Mouse (Mus musculus): ENCODE data around the gene Cdh4. TPM values are rescaled to one million over a fixed set of nuclear protein-coding genes. Genes with fewer than 3 reads are reported as not detected.

Gene Cdh4
- polyA plus RNA-seq, 1 experiment from 2014 or later = 26.1 TPM

DNA sequence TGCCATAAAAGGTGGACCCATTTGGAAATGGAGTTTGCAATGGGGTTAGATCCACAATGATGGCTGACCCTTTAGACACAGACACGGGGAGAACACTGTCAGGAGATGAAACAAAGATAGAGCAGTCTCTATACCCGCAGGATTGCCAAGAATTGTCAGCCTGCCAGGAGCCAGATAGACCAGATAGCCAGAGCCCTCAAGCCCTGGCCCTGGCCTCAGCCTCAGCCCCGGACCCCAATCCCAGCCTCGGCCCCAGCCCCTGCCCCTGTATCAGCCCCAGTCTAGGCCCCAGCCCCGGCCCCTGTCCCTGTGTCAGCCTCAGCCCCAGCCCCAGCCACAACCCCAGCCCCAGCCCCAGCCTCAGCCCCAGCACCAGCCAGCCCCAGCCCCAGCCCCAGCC lies 345.6 kb downstream of the Cdh4 start:
- no peak overlapping the region for H3K4me3 ChIP-seq
- peaks cover 26% of the 10 kb centered on the region for H3K4me1 ChIP-seq
- H3K9ac ChIP-seq = no peak overlapping the region
- peak; percentile 44; the same call in 1 of the 2 replicates for ATAC-seq (ENCODE audit: low FRiP score)
- no peaks in the 10 kb centered on the region for H3K9me3 ChIP-seq (replicated peaks)
- H3K27me3 ChIP-seq = peaks cover 4% of the 10 kb centered on the region; the same call in 1 of the 2 replicates
- H3K4me2 ChIP-seq (replicated peaks) = no peak overlapping the region
- H3K27ac ChIP-seq = peak overlapping the region; percentile 36
- 37% methylated on average over 4 of the region's 5 CpGs for WGBS
- no peaks in the 10 kb centered on the region for H3K36me3 ChIP-seq

DNA sequence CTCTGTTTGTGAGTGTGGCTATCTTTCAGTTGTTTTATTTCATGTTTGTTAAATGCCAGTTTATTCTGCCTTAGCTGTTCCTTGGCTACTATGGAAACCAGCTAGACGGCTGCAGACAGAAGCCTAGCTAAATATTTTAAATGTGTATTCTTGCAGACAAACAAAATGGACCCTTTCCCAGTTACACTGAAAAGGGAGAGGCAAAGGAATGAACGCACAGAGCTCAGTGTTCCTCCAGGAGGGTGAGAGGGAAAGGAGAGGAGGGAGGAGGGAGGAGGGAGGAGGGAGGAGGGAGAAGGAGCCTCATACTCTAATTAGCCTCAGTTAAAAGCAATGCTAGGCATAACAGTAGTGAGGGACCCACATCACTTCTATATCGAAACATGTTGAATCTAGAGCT lies 348.5 kb downstream of the Cdh4 start:
- Histone ChIP-seq H3K36me3 (no peaks in the 10 kb centered on the region), H3K4me1 (peaks cover 37% of the 10 kb centered on the region), H3K4me3 (no peak overlapping the region), H3K27ac (no peak overlapping the region), H3K4me2 (replicated peaks) (no peak overlapping the region), H3K9me3 (replicated peaks) (no peaks in the 10 kb centered on the region), H3K9ac (no peak overlapping the region), H3K27me3 (peaks cover 4% of the 10 kb centered on the region; the same call in 1 of the 2 replicates)
- no peak for ATAC-seq (ENCODE audit: low FRiP score)
- 62% methylated on average over 3 of the region's 3 CpGs for WGBS

DNA sequence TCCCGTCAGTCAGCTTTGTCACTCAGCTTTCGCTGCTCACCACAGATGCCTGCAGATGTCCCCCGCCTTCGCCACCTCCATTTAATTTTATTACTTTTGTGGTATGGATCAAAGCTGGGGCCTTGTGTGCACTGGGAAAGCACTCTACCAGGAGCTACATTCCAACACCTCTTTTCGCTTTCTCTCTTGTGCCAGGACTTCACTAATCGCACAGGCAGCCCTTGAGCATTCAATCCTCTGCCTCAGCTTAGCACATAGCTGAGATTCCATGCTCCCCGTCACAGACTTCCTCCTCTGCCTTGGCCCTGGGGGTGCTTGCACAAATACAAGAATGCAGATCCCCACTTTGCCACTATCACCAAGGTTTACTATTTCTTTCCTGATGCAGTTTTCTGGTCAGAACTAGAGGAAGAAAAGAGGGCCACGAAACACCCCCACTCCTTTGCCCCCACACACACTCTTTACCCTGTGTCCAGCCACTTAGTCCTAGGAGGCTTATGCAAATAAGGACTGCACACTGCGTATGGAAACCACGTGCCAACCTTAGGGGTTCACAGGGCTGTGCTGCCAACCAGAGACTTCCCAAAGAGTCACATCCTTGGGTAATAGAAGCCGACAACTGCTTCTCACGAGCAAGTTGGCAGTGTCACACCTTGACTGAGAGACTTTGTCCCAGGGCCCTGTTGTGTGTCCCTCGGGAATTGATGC lies 350.3 kb downstream of the Cdh4 start:
- Histone ChIP-seq H3K27ac (no peak overlapping the region), H3K4me2 (replicated peaks) (no peak overlapping the region), H3K4me3 (no peak overlapping the region), H3K9ac (no peak overlapping the region), H3K36me3 (no peaks in the 10 kb centered on the region), H3K27me3 (peaks cover 4% of the 10 kb centered on the region; the same call in 1 of the 2 replicates), H3K4me1 (peaks cover 26% of the 10 kb centered on the region), H3K9me3 (replicated peaks) (no peaks in the 10 kb centered on the region)
- WGBS = 56% methylated on average over 13 of the region's 13 CpGs
- no peak for ATAC-seq (ENCODE audit: low FRiP score)

DNA sequence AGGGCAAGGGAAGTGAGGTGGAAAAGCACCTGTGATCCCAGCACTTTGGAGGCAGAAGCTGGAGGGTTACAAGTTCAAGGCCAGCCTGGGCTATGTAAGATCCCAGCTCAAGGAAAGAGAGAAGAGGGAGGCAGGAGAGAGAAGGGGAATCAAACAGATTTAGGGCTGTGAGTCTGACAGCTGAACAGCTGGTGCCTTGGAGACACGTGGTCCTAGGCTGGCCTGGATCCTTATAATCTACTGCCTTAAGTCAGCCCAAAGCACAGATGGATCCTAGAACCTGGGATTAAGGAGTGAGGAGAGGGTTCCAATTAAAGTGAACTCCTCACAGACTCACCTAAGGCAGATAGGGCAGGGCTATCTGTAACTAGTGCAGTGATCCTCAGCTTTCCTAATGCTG lies 352.1 kb downstream of the Cdh4 start:
- no peak overlapping the region for H3K9ac ChIP-seq
- H3K27ac ChIP-seq = no peak overlapping the region
- 73% methylated on average over 1 of the region's 1 CpGs for WGBS
- H3K4me3 ChIP-seq = no peak overlapping the region
- H3K4me2 ChIP-seq (replicated peaks) = no peak overlapping the region
- no peaks in the 10 kb centered on the region for H3K36me3 ChIP-seq
- H3K27me3 ChIP-seq = peaks cover 10% of the 10 kb centered on the region
- no peak for ATAC-seq (ENCODE audit: low FRiP score)
- H3K4me1 ChIP-seq = peaks cover 18% of the 10 kb centered on the region
- no peaks in the 10 kb centered on the region for H3K9me3 ChIP-seq (replicated peaks)

DNA sequence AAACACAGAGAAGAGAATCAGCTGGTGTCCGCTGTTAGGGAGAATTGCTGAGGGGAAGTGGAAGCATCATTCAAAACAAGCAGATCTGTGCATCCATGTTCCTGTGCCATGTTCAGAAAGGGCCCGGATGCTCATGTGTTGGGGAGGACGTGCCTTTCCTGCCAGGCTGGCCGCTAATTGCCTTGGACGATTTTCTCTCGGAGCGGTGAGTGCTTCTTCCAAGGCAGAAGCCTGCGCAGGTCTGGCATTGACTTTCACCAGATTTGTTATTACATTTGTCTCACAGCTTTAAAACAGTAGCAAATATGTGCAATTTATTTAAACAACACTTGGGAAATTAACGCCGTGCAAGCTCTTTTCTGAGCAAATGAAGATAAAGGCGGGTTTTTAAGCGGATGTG lies 353.2 kb downstream of the Cdh4 start:
- WGBS = 88% methylated on average over 12 of the region's 12 CpGs
- H3K4me1 ChIP-seq = peaks cover 18% of the 10 kb centered on the region
- H3K36me3 ChIP-seq = no peaks in the 10 kb centered on the region
- no peak overlapping the region for H3K27ac ChIP-seq
- H3K4me2 ChIP-seq (replicated peaks) = no peak overlapping the region
- no peak overlapping the region for H3K9ac ChIP-seq
- ATAC-seq (ENCODE audit: low FRiP score) = no peak
- no peaks in the 10 kb centered on the region for H3K9me3 ChIP-seq (replicated peaks)
- no peak overlapping the region for H3K4me3 ChIP-seq
- peaks cover 5% of the 10 kb centered on the region for H3K27me3 ChIP-seq

DNA sequence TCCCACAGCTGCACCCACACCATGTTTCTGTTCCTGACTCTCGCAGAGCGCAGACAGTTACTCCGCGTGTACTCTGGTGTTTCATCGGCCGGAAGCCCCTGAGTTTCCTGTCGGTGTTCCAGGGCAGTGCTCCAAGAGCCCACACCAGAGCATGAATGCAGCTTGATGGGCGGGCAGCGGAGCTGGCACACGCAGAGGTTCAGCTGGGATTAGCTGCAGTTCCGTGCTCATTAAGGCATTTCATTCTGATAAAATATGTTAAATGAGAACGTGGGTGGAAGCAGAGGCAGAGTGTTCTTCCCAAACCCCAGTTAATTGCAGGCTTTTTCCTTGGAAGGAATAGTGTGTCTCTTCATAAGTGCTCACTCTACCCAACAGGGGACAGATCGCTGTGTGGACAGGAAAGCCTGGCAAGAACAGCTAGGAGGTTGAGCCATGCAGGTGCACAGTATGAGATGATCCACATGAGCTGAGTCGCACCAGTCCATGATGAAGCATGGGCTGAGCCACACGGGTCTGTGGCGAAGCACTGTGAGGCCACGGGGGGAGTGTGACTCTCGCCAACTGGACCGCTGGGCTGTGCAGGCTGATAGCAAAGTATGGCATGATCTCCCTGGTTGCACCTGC lies 357.8 kb downstream of the Cdh4 start:
- no peak overlapping the region for H3K4me2 ChIP-seq (replicated peaks)
- no peak for ATAC-seq (ENCODE audit: low FRiP score)
- H3K27me3 ChIP-seq = peaks cover 5% of the 10 kb centered on the region
- no peak overlapping the region for H3K4me3 ChIP-seq
- no peak overlapping the region for H3K9ac ChIP-seq
- H3K4me1 ChIP-seq = peaks cover 10% of the 10 kb centered on the region; the same call in 1 of the 2 replicates
- no peaks in the 10 kb centered on the region for H3K9me3 ChIP-seq (replicated peaks)
- no peak overlapping the region for H3K27ac ChIP-seq
- H3K36me3 ChIP-seq = no peaks in the 10 kb centered on the region
- WGBS = 88% methylated on average over 19 of the region's 19 CpGs

DNA sequence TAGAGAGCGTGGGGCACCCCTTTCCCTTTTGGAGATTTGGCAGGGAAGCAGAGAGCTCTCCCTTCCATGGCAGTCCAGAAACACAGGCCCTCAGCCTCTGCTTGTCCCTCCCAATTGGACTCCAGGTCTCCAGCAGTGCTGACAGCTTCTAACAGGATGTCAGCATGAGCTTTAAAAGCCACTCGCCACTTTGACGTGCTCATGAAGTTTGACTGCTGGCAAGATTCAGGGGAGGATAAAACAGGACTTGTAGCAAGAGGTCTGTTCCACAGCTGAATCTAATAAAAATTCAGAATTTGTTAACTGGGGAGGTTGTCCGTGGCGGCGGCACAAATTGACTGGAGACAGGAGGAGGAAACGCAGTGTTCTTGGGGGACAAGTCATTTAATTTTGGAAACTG lies 358.8 kb downstream of the Cdh4 start:
- Histone ChIP-seq H3K27ac (no peak overlapping the region), H3K4me1 (peaks cover 10% of the 10 kb centered on the region; the same call in 1 of the 2 replicates), H3K36me3 (no peaks in the 10 kb centered on the region), H3K9me3 (replicated peaks) (no peaks in the 10 kb centered on the region), H3K9ac (no peak overlapping the region), H3K4me3 (no peak overlapping the region), H3K4me2 (replicated peaks) (no peak overlapping the region), H3K27me3 (peaks cover 5% of the 10 kb centered on the region)
- WGBS = 71% methylated on average over 7 of the region's 7 CpGs
- no peak for ATAC-seq (ENCODE audit: low FRiP score)

DNA sequence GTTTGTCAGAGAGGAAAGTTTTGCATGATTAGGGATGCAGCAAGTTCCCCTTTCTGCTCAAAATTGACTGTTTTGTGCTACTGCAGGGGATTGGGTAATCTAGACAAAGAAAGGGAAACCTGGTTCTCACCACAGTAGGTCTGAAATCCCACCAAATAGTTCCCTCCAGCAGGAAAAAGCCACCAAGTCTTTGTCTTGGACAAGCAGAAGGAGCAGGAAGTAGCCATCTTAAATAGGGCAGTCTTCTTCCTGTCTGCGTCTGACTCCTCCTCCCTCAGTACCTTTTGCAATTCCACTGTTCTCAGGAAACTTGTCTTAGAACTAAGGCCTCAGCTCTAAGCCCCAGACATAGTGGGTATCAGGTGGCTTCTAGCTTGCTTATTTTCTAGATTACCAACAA lies 360.2 kb downstream of the Cdh4 start:
- no peak overlapping the region for H3K4me2 ChIP-seq (replicated peaks)
- no peak overlapping the region for H3K27ac ChIP-seq
- peaks cover 5% of the 10 kb centered on the region for H3K27me3 ChIP-seq
- no peaks in the 10 kb centered on the region for H3K9me3 ChIP-seq (replicated peaks)
- no peak overlapping the region for H3K9ac ChIP-seq
- no peak overlapping the region for H3K4me3 ChIP-seq
- peaks cover 10% of the 10 kb centered on the region; the same call in 1 of the 2 replicates for H3K4me1 ChIP-seq
- no peaks in the 10 kb centered on the region for H3K36me3 ChIP-seq
- no peak for ATAC-seq (ENCODE audit: low FRiP score)
- WGBS = 88% methylated on average over 1 of the region's 1 CpGs

DNA sequence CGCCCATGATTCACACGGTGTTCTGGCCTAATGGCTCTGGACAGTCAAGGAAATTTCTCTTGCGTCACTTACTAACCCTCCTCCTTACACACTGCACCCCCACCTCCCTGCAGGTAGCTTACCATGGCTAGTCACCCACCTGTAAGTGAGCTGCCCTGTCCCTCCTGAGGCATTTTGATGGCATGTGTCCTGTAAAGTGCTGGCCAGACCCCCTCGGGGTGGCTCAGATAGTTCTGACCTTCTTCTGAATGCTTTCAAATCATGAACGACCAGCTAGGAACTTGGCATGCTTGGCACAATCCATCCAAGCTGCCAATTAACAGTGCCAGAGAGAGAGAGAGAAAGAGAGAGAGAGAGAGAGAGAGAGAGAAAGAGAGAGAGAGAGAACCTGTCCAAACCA lies 368.9 kb downstream of the Cdh4 start:
- Histone ChIP-seq H3K27ac (no peak overlapping the region), H3K4me1 (0 out of 2 replicates have a peak, but pooled peaks cover 13% of the 10 kb centered on the region), H3K4me3 (no peak overlapping the region), H3K9ac (no peak overlapping the region), H3K36me3 (no peaks in the 10 kb centered on the region), H3K27me3 (no peaks in the 10 kb centered on the region), H3K9me3 (replicated peaks) (no peaks in the 10 kb centered on the region), H3K4me2 (replicated peaks) (no peak overlapping the region)
- WGBS = 89% methylated on average over 5 of the region's 5 CpGs
- no peak for ATAC-seq (ENCODE audit: low FRiP score)

DNA sequence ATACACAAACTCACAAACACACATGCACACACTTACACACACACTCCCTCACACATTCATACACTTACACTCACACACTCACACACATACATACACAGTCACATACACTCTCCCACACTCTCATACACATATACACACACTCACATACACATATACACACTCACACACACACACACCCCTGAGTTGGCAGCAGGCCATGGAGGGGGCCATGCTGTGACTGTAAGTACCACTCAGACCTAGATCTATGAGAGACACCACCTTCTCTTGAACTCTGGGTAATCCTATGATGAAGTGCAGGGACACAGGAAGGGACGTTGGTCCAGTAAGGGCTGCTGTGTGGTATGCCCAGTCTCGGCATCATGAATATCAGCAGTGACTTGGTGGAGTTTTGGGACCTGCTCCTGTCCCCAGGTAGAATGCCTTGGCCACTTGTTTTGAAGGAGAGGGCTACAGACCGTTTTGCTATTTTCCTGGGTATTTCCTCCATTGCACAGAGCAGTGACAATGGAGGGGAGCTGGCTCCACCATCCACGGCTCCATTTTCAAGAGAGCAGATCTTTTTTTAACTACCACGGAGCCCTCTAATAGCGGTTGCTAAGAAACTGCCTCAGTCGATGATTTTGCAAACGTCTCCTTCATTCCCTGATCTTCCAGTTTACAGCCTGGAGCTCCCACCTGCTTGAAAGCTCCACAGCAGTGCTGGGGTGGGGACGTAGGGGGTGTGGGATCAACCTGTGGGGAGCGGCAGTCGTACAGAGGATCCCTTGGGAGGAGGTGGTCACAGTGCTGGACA lies 371.0 kb downstream of the Cdh4 start:
- Histone ChIP-seq H3K4me2 (replicated peaks) (no peak overlapping the region), H3K9me3 (replicated peaks) (no peaks in the 10 kb centered on the region), H3K4me3 (no peak overlapping the region), H3K27me3 (no peaks in the 10 kb centered on the region), H3K36me3 (no peaks in the 10 kb centered on the region), H3K27ac (no peak overlapping the region), H3K4me1 (0 out of 2 replicates have a peak, but pooled peaks cover 13% of the 10 kb centered on the region), H3K9ac (no peak overlapping the region)
- WGBS = 70% methylated on average over 11 of the region's 11 CpGs
- ATAC-seq (ENCODE audit: low FRiP score) = peak; percentile 32; the same call in 1 of the 2 replicates

DNA sequence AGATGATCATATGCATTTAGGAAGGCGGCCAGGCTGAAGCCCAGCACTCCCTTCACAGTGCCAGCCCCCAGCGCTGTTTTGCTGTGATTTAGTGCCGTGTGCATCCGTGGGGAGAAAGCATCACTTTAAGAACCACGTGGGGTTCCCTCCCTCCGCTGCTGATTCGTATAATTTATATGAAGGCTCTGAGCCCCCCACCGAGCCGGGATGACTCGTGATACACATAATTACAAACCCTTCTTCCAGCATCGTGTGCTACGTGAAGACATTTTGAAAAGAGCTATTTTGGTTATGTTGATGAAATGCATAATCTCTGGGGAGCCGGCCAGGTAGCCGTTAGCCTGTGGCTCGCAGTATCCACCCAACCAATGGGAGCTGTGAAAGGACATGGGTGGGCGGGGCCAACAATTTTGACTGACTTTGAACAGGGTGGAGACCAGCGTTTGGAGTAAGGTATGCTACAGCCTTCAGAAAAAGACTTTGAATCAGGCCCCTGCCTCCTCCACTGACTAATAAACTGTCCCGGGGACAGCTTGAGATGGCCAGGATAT lies 382.6 kb downstream of the Cdh4 start:
- Histone ChIP-seq H3K9ac (no peak overlapping the region), H3K27ac (no peak overlapping the region), H3K4me3 (no peak overlapping the region), H3K27me3 (no peaks in the 10 kb centered on the region; the same call in 1 of the 2 replicates), H3K9me3 (replicated peaks) (no peaks in the 10 kb centered on the region), H3K36me3 (no peaks in the 10 kb centered on the region), H3K4me2 (replicated peaks) (no peak overlapping the region; the same call in 1 of the 2 replicates), H3K4me1 (peaks cover 29% of the 10 kb centered on the region)
- 26% methylated on average over 18 of the region's 18 CpGs for WGBS
- ATAC-seq (ENCODE audit: low FRiP score) = peak; percentile 41

DNA sequence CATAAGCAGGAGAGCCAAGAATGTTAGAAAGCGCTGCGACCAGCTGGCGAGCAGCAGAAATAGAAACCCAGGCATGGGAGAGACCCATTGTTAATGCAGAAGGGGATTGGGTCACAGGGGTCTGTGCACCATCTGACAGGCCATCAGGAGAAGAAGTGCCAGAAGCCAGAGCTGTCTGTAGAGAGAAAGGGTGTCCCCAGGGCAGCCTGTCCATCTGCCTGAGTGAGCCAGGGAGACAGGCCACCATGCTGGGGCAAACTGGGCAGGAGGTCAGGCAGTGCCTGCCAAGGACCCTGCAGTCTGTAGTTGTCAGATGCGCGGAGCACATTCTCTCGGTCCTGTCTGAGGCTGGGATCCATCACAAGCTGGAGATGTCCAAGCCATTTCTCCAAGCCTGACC lies 386.7 kb downstream of the Cdh4 start:
- ATAC-seq (ENCODE audit: low FRiP score) = no peak
- H3K27ac ChIP-seq = no peak overlapping the region
- WGBS = 77% methylated on average over 6 of the region's 6 CpGs

More for the DNA sequence above, 386.7 kb downstream of the Cdh4 start:
- peaks cover 18% of the 10 kb centered on the region for H3K4me1 ChIP-seq
- H3K36me3 ChIP-seq = no peaks in the 10 kb centered on the region
- no peaks in the 10 kb centered on the region for H3K9me3 ChIP-seq (replicated peaks)
- no peak overlapping the region for H3K9ac ChIP-seq
- H3K27me3 ChIP-seq = no peaks in the 10 kb centered on the region; the same call in 1 of the 2 replicates
- no peak overlapping the region for H3K4me2 ChIP-seq (replicated peaks)
- H3K4me3 ChIP-seq = no peak overlapping the region

Data from hindbrain, embryonic 12.5 days (tissue).